Mouse (Mus musculus): ENCODE measurements around the gene Naa60. TPM values are rescaled to one million over a fixed set of nuclear protein-coding genes. Genes with fewer than 3 reads are reported as not detected.

Naa60 gene
- total RNA-seq, 1 experiment from 2014 or later = 24.5 TPM

DNA sequence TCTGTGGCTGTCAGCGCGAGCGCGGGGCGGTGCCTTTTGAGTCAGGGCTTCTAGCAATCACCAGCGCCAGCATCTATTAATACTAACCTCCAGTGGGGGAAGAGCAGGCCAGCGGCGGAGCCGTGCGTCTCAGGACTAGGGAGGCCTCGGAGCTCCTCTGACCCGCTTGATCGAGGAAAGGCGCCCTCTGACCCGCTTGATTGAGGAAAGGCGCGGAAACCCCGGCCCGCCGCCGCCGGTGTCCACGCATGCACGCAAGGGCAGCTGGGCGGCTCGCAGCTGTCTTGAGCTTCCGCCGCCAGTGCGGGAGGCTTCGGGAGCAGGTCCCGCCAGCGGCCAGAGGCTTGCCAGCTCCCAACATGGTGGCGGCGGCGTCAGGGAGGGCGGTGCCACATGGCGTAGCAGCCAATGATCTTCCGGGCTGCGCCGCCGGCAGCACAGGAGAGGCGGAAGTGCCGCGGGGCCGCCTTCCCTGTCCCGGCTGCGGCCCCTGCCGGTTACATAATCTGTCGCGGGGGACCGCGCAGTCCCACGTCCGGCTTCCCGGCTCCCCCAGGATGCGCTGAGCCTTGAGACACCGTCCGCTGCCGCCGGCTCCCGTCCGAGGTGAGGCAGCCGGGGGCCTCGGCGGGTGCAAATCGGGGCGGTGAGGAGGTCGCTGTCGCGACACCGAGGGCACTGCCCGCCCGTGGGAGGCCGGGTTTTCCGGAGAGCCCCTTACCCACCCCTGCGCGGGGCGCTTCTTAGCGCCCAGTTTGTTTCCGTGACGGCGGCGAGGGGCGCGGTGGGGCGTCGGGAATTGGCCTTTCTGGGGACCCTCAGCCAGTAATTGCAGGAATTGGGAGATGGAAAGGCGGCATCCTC is 12.3 kb downstream of the Naa60 start, which contains the start of the genes Zfp597 and Gm20695:
Gene Zfp597 (minus strand): TSS at position 361 of the 864 bp plus-strand sequence.
Gene Gm20695 (plus strand): TSS at position 448 of the 864 bp plus-strand sequence.
- peak; percentile 96 for ATAC-seq (replicated peaks; ENCODE audit: insufficient number of reproducible peaks, low FRiP score, low TSS enrichment, poor library complexity, severe bottlenecking)

DNA sequence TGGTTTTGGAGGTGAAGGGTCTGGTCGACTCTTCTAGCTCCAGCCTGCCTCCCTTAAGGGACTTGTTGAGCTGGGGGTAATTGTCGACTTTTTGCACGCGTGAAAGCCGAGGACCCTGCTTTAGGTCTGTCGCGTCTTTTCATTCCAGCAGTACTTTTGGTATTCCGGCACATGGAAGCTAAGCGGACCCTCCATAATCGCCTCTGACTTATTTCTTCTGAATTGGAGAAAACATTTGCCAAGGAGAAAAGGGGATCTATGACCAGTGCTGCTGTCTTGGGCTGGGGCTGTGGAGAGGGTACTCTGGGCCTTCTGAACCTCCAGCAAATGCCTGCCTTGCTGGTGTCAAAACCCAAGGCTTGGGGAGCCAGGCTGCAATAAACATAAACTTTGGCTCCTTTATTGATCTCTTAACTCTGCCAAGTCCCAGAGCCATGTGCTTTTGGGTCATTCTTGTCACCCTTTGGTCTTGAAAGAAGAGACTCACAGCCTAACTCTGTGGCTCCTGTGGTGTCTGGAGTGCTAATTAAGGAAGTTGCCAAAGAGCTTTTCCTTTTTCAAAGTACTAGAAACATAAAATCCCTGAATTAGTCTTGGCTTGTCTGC is 13.0 kb downstream of the Naa60 start:
- no peak for ATAC-seq (replicated peaks; ENCODE audit: insufficient number of reproducible peaks, low FRiP score, low TSS enrichment, poor library complexity, severe bottlenecking)

- ATAC-seq (replicated peaks; ENCODE audit: insufficient number of reproducible peaks, low FRiP score, low TSS enrichment, poor library complexity, severe bottlenecking) = no peak
These were observed 19.6 kb downstream of the Naa60 start for GRCm38 (mm10) chr16:3891621-3892295.

- ATAC-seq (replicated peaks; ENCODE audit: insufficient number of reproducible peaks, low FRiP score, low TSS enrichment, poor library complexity, severe bottlenecking) = no peak
These were observed 21.6 kb downstream of the Naa60 start for GRCm38 (mm10) chr16:3893739-3894138.

GRCm38 (mm10) chr16:3895173-3895792 is 23.1 kb downstream of the Naa60 start:
- ATAC-seq (replicated peaks; ENCODE audit: insufficient number of reproducible peaks, low FRiP score, low TSS enrichment, poor library complexity, severe bottlenecking) = peak; percentile 96

GRCm38 (mm10) chr16:3896046-3896445 is 23.9 kb downstream of the Naa60 start:
- no peak for ATAC-seq (replicated peaks; ENCODE audit: insufficient number of reproducible peaks, low FRiP score, low TSS enrichment, poor library complexity, severe bottlenecking)

- no peak for ATAC-seq (replicated peaks; ENCODE audit: insufficient number of reproducible peaks, low FRiP score, low TSS enrichment, poor library complexity, severe bottlenecking)
These were observed 24.4 kb downstream of the Naa60 start for GRCm38 (mm10) chr16:3896553-3896952.

DNA sequence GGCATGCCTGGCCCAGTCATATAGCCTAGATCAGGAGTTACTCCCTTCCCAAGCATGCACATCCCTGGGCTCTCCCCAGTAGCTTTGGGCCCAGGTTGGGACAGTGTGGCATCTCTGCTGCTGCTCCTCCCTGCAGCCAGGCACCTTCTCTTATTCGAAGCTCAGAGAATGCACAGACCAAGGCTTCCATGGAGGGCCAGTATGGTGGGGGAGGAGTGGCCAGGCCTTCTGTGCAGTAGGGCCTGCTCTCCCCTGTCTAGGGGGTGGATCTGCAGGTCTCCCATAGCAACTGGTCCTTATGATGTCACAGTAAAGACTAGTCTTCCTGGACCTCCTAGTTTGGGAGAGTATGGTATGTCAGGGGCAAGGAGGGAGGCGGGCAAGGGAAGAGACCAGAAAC is 35.3 kb downstream of the Naa60 start:
- ATAC-seq (replicated peaks; ENCODE audit: insufficient number of reproducible peaks, low FRiP score, low TSS enrichment, poor library complexity, severe bottlenecking) = no peak

- peak; percentile 94 for ATAC-seq (replicated peaks; ENCODE audit: insufficient number of reproducible peaks, low FRiP score, low TSS enrichment, poor library complexity, severe bottlenecking)
These were observed 36.4 kb downstream of the Naa60 start, which contains the start of the genes 1700037C18Rik and Cluap1 for GRCm38 (mm10) chr16:3908537-3909111. Gene 1700037C18Rik, minus strand, starts transcription at chr16:3908689. Gene Cluap1, plus strand, starts transcription at chr16:3908801.

DNA sequence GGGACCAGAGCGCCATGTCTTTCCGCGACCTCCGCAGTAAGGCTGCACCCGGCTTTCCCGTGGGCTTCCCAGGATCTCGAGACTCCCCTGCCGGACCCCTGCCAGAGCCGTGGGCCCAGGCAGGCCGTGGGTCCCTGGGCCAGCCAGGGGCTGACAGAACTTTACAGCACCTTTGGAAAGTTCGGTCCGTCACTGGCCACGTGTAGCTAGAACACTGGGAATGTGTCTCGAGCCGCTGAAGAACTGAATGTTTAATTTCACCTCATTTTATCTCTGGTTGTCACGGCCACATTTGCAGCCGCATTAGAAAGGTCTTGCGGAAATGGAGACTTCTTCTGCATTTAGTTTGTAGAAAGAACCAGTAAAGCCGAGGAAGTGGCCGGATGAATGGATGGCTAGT is 36.9 kb downstream of the Naa60 start:
- no peak for ATAC-seq (replicated peaks; ENCODE audit: insufficient number of reproducible peaks, low FRiP score, low TSS enrichment, poor library complexity, severe bottlenecking)

DNA sequence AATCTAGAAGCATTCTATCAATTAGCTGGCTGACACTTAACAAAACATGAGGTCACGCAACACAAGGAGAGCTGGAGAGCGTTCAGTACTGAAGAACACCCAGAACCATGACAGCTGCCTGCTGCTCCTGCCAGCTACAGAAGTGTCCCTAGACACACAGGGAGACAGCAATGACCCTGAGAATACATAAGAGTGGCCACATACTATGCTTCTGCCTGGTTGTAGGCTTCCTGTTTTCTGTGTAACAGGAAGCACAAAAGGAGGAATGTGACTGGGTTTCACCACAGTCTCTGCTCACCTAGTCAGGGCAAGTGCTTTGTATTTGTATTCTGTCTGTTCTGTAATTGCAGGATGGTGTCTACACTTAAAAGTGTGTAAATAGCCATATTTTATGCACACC is 48.6 kb downstream of the Naa60 start:
- no peak for ATAC-seq (replicated peaks; ENCODE audit: insufficient number of reproducible peaks, low FRiP score, low TSS enrichment, poor library complexity, severe bottlenecking)

GRCm38 (mm10) chr16:3923515-3923914 is 51.3 kb downstream of the Naa60 start:
- no peak for ATAC-seq (replicated peaks; ENCODE audit: insufficient number of reproducible peaks, low FRiP score, low TSS enrichment, poor library complexity, severe bottlenecking)

GRCm38 (mm10) chr16:3923966-3924365 is 51.8 kb downstream of the Naa60 start:
- ATAC-seq (replicated peaks; ENCODE audit: insufficient number of reproducible peaks, low FRiP score, low TSS enrichment, poor library complexity, severe bottlenecking) = no peak

DNA sequence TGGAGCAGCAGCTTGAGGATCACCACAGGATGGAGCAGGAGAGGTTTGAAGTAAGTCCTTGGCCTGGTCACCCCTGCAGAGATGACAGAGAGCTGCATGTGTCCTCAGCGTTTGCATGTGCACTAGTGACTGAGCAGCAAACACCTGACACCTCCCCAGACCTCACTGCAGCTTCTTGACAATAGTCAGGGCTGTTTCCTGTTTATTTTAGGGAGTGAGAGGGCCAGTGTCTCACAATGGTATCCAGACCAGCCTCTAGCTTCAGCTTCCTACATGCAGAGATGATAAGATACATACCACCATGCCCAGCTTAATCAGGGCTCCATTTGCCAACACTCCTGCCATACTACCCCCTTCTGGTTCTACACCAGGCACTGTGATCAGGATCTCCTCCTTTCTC is 56.4 kb downstream of the Naa60 start:
- ATAC-seq (replicated peaks; ENCODE audit: insufficient number of reproducible peaks, low FRiP score, low TSS enrichment, poor library complexity, severe bottlenecking) = no peak

GRCm38 (mm10) chr16:3929151-3929550 is 57.0 kb downstream of the Naa60 start:
- ATAC-seq (replicated peaks; ENCODE audit: insufficient number of reproducible peaks, low FRiP score, low TSS enrichment, poor library complexity, severe bottlenecking) = peak; percentile 76

DNA sequence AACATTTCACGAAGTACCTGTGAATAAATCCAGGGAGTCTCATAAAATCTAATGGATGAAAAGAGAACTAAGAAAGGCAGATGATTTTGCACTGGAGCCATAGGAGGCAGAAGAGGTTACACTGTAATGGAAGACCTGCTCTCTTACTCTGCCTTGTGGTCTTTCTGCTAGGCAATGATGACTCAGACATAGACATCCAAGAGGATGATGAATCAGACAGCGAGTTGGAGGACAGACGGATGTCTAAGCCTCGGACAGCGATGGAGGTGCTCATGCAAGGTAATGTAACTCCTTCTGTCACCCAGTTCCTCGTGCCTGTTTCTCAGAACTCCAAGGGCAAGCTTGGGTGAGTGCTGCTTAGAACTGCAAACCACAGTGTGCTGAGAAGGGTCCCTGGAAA is 61.4 kb downstream of the Naa60 start:
- no peak for ATAC-seq (replicated peaks; ENCODE audit: insufficient number of reproducible peaks, low FRiP score, low TSS enrichment, poor library complexity, severe bottlenecking)

- ATAC-seq (replicated peaks; ENCODE audit: insufficient number of reproducible peaks, low FRiP score, low TSS enrichment, poor library complexity, severe bottlenecking) = no peak
These were observed 61.9 kb downstream of the Naa60 start for GRCm38 (mm10) chr16:3934091-3934490.

- no peak for ATAC-seq (replicated peaks; ENCODE audit: insufficient number of reproducible peaks, low FRiP score, low TSS enrichment, poor library complexity, severe bottlenecking)
These were observed 62.5 kb downstream of the Naa60 start for GRCm38 (mm10) chr16:3934701-3935100.

DNA sequence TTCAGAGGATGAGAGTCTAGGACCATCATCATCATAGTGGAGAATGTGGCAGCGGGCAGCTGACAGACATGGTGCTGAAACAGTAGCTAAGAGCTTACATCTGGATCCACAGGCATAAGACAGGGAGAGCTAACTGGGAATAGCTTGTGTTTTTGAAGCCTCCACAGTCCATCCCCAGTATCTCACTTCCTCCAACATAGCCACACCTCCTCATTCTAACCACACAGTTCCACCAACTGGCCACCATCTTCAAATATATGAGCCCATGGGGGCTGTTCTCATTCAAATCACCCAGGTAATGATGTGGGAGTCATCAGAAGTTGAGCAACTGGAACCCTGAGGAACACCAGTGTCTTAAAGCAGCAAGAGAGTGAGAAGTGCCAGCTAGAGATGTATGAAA is 79.0 kb downstream of the Naa60 start:
- no peak for ATAC-seq (replicated peaks; ENCODE audit: insufficient number of reproducible peaks, low FRiP score, low TSS enrichment, poor library complexity, severe bottlenecking)

Data from monocyte, adult 5-6 weeks (primary cell).